Mouse (Mus musculus) spleen, postnatal 4 days (tissue): Measurements from ENCODE around the gene Krt10.

ENCODE experiments used
- DNase-seq, 2 experiments: peaks; one replicate each; pipeline ENCODE4 v3.0.0; 2022; ENCODE audit warnings: low spot score in 2 of 2

The Krt10 gene

GRCm38 (mm10) chr11:99369853-99370451, 19.2 kb downstream of the Krt10 start:
- DNase-seq: no peak

- no peak for DNase-seq
Measured at GRCm38 (mm10) chr11:99369229-99369628, 19.9 kb downstream of the Krt10 start.

- DNase-seq: no peak
Measured at GRCm38 (mm10) chr11:99366791-99367190, 22.4 kb downstream of the Krt10 start.

GRCm38 (mm10) chr11:99364412-99364811, 24.8 kb downstream of the Krt10 start:
- DNase-seq: no peak

- no peak for DNase-seq
Measured at GRCm38 (mm10) chr11:99361423-99361822, 27.7 kb downstream of the Krt10 start.

- no peak for DNase-seq
Measured at GRCm38 (mm10) chr11:99351004-99351403, 38.2 kb downstream of the Krt10 start, which contains the start of gene Krt27. Gene Krt27 (minus strand): TSS chr11:99351104.

DNA sequence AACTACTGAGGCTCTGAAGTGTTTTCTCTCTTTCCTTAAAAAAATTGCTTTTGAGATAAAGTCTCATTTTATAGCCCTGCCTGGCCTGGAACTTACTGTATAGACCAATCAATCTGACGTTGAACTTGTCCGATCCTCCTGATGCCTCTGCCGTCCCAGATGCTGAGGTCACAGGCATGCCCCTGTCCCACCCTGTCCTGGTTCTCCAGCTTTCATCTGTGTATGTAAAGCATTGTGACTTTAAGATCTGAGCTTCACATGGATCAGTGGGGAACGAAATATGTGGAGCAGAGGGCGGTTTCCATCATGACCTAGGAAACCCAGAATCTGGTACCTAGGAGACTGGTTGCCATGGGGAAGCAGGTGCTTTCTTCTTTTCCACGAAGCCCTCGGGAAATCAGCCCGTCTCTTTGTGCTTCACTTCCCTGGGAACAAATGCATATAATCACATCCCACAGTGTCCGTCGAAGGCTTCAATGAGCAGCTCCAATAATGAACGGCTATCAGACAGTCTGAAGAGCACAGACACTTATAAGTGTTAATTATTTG, 49.8 kb downstream of the Krt10 start:
- DNase-seq: no peak

GRCm38 (mm10) chr11:99337866-99338265, 51.3 kb downstream of the Krt10 start, which contains the start of gene Krt26:
Gene Krt26 (minus strand): TSS chr11:99337966.
- no peak for DNase-seq
